Mouse (Mus musculus): ENCODE data around the gene Atp11a.

Gene Atp11a

DNA sequence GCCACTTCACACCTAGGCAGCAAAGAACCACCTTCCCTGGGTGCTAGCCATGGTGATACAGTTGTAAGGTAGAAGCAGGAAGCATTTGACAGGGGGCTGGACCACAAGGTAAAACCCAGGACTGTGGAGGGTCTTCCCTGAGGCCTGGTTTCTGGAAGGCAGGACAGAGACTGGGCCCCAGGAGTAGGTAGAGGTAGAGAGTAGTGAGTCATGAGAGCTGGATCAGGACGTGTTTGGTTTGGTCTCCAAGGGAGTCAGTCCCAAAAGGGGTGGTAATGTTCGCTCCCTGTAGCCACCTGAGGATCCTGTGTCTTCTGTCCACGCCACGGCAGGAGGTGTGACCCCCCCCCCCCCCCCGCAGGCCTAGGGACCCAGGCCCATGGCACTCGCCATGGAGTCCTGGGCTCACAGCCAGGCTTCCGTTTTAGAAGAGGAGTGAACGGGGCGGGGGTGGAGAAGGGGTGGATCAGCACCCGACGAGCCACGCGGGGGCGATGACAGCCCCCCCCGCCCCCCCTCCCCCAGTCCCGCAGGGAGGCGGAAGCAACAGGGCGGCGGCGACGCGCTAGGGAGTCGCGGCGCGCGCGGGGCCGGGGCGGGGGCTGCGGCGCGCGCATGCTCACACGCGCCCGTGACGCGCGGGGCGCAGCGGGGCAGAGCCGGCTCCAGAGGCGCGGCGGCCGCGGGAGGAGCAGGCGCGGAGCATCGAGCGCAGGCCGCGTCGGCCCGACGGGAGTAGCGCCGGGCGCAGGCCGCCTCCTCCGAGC lies at the start of gene Atp11a:
Gene Atp11a, plus strand, starts transcription at position 624 of the 767 bp plus-strand sequence.
- peak; percentile 71 for DNase-seq

GRCm38 (mm10) chr8:12711623-12712022 lies 45.2 kb upstream of the Atp11a start:
- peak; percentile 60 for DNase-seq

DNA sequence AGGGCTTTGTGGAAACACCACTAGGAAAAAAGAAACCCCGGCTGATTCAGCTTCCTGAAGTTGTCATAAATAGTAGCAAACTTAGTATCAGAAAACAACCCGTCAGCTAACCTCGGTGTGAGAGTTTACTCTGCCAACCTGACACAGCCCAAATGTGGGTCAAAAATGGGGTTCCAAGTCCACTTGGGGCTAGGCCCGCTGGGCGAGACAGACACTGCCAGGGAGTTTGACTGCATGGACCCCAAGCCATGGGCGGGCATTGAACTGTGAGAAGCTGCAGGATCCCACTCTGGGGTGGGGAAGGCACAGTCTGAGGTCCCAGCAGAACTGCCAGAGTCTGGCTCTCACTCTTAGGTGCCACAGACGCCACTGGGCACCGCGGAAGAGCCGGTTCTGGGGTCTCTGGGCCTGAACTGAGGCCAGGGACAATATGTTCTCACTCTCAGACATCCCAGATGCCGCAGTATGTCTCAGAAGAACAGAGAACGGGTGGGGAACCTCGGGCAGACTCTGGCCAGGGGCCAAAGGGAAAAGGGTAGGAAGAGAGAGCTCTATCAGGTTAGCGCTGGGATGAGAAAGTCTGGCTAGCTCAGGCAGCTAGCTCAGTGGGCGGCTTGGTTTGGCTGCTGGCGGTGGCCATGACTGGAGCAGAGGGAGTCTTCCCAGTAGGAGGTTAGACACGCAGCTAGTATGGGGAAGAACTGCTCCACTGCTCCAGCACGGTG lies 40.8 kb upstream of the Atp11a start:
- DNase-seq, result no peak

GRCm38 (mm10) chr8:12719091-12719490 lies 37.7 kb upstream of the Atp11a start:
- DNase-seq, result peak; percentile 26

DNA sequence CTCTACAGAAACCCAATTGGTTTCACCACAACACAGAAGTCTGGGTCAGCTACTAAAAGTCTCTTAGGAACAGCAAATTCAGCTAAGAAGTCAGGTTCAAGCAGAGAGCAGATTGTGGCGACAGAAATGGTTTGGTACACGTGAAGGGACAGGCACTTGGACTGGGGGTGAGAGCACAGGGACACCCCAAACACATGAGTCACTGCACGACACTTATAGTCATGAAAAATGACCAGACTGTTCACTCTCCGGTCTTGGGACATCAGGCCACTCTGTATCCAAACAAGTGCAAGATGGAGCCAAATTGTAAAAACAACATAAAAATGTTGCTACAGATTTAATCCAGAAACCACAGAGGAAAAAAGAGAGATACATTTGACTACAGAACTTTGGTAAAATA lies 28.2 kb upstream of the Atp11a start:
- peak; percentile 26 for DNase-seq

GRCm38 (mm10) chr8:12730780-12731179 lies 26.0 kb upstream of the Atp11a start:
- DNase-seq, result peak; percentile 94

GRCm38 (mm10) chr8:12732431-12732830 lies 24.4 kb upstream of the Atp11a start:
- no peak for DNase-seq

- DNase-seq, result no peak
Observed at GRCm38 (mm10) chr8:12739113-12739512, 17.7 kb upstream of the Atp11a start.

DNA sequence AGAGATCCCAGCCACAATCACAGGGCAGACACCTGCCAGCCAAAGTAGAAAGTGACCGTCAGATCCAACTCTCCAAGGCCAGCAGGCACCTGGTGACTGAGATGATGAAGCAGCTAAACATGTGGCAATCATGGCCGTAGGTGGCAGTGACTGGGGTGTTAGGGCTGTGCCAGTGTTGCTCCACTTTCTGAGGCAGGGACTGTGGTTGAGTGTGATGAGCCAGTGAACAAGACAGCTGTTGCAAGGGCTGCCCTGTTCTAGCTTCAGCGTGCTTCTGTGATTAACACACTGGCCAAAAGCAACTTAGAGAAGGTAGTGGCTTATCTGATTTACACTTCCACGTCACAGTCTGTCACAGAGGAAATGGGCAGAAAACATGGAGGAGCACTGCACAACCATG lies 13.4 kb upstream of the Atp11a start:
- DNase-seq, result no peak

DNA sequence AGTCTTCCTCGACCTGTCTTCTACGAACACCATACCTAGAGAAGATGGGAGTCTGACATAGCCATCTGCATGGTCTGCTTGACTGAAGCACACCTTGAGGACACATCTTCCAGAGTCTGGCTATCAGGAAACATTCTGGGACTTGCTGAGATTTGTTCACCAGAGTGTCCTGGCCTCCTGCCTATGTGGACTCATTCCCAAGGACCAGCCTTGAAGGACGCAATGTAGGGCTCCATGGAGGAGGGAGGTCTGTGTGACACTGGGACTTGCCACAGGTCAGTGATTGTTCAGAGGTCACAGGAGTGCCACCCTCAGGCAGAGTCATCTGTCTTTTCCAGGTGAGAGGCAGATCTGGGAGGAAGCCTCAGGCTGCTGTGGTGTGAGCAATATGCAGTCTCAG lies 8.6 kb upstream of the Atp11a start:
- DNase-seq, result no peak

GRCm38 (mm10) chr8:12749116-12749515 lies 7.7 kb upstream of the Atp11a start:
- peak; percentile 42 for DNase-seq

- no peak for DNase-seq
Observed at GRCm38 (mm10) chr8:12753054-12753453, 3.8 kb upstream of the Atp11a start.

DNA sequence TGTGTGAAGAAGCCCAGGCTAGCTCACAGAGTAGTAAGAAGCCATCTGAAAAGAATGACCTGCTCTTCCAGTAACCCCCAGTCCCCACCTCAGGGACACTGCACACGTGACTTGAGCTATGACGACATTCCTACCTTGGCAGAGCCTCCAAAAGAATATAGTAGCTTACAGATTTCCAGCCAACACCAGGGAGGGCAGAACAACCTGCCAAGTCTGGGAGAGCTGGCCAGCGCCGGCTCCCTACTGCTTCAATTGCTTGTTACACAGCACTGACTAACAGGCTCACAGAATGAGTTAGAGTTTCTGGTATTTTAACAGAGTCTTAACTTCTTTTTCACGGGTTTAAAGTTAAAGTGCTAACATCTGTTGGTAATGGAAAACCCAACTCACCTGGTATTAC lies 2.7 kb upstream of the Atp11a start:
- DNase-seq, result no peak

DNA sequence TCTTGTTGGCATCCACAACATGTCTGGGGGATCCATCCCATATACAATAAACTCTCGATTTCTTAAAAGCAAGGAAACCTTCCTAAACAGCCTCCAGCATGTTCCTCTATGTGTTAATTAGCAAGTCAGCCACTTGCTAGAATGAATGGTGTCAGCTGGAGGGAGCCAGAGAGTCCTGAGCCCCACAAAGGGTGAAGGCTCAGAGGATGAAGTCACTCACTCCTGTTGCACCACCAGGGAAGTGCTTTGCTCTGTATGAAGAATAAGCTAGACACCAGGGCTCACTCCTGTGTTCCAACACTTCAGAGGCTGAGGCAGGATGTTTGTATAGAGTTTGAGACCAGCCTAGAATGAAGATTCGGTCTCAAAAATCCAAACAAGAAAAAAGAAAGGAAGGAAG lies 1.5 kb upstream of the Atp11a start:
- peak; percentile 74 for DNase-seq

DNA sequence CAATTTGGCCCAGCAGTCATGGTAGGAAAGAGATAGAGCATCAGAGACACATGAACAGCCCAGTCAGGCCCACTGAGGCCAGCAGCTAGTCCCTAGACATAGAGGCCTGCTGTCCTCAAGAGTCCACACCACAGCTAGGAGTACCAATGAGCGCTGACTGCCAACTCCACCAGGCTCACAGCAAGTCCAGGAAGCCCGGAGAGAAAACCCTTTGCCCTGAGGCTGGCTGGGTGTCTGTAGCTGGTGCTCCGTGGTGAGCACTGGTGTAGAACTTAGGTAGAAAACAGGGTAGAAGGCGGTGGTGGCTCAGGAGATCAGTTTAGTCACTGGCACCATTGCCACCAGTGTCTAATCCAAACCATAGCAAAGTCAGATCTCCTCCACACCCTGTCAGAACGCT lies 988 bp upstream of the Atp11a start:
- DNase-seq, result no peak

DNA sequence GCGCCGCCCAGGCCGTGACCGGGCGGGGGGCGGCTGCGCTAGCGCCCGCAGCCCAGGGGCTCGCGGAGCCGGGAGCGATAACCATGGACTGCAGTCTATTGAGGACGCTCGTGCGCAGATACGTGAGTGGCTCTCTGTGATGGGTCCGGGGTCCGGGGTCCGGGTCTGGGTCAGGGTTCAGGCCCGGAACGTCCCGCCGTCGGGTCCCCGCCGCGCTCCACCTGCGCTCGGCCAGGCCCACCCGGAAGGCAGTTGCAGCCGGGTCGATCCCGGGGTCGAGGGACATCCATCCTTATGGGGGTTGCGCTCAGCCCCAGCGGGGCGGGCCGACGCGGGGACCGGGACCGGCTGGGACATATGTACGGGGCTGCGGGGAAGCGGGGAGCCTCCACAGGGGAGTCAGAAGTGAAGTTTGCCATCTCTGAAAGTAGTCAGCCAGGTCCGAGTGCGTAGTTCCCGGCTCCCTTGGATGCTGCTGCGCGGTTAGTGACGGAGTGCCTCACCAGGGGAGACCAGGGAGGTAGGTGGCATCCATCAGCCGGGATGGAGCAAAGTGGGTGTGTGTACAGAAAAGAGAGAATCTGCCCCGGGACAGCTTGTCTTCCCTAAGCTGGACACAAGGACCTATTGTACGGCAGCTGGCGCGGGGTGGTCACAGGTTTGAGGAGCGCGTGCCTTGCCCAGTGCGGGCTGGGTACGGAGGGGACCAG lies 572 bp downstream of the Atp11a start:
- no peak for DNase-seq

DNA sequence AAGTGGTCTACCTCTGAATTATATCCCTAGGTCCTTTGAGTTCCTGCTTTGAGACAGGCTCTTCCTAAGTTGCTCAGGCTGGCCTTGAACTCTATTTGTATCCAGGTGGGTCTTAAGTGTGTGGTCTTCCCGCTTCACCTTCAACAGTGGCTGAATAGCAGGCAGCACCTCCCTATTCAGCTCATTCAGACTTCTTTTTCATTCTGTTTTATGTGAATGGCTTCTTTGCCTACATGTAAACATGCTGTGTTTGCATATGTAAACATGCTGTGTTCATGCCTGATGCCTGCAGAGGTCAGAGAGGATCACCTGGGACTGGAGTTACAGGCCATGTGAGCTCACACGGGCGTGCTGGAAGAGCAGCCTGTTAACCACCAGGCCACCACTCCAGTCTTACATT lies 3.1 kb downstream of the Atp11a start:
- no peak for DNase-seq

- DNase-seq, result no peak
Observed at GRCm38 (mm10) chr8:12761873-12762272, 5.1 kb downstream of the Atp11a start.

- DNase-seq, result no peak
Observed at GRCm38 (mm10) chr8:12763565-12764108, 6.8 kb downstream of the Atp11a start.

- no peak for DNase-seq
Observed at GRCm38 (mm10) chr8:12764971-12765370, 8.2 kb downstream of the Atp11a start.

DNA sequence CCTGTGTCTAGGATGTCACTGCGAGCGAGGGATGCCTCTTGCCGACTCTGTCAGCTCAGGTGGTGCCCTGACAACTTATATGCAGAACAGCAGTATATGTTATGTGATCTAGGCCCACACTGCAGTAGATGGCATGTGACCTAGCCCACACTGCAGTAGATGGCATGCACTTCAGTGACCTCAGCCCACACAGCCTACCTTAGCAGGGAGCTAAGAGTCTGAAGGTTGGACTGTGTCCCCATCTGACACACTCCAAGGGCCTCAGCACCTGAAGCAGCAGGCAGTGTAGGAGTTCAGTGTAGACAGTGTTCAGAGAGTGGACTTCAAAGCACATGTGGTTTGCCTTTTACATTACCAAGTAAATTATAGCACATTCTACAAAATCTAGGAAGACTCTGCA lies 10.4 kb downstream of the Atp11a start:
- DNase-seq, result no peak

DNA sequence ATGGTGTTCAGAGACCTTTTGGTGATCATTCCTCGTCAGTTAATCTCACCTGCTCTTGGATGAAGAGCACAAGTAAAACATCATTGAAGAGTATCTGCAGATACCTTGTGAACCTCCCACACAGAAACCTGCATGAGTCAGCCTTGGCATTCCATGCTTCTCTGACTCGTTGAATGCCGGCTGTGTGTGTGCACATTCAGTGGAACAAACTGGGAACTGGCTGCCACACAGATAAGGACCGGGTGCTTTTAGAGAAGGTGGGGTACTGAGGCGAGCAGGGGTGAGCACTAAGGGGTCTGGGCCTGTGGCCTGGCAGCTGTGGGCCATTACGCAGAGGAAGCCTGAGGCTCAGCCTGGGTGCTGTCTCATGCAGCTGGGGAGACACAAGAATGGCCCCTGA lies 11.9 kb downstream of the Atp11a start:
- no peak for DNase-seq

DNA sequence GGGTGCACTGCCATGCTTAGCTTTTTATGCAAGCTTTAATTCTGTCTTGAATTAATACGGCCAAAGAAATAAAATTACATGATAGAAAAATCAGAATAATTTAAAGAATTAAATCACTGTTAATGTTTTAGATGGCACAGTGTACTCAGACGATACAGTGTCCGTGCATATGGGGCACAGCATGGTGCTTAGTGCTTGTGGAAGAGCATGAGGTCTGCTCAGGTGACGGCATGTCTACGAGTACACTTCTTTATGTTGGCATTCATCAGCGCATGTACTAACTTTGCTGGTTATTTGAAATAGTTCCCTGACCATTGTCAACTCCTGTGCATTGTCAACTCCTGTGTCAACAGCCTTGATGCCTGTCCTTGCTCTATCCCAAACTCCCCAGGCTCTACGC lies 12.5 kb downstream of the Atp11a start:
- DNase-seq, result no peak

GRCm38 (mm10) chr8:12772319-12772718 lies 15.5 kb downstream of the Atp11a start:
- DNase-seq, result no peak
